Mouse (Mus musculus): ENCODE data around the gene Spryd3. TPM values are rescaled to one million over a fixed set of nuclear protein-coding genes. Genes with fewer than 3 reads are reported as not detected.
A peak's percentile ranks its signal among the peaks of the same experiment; 100 is the strongest.
"Not testable (repeated sequence)": the region's sequence is repeated elsewhere in the genome, so short reads cannot be mapped to it uniquely, and the experiment has no call there.

Spryd3 gene
- total RNA-seq, 2 experiments from 2014 or later: 149 to 150 TPM

DNA sequence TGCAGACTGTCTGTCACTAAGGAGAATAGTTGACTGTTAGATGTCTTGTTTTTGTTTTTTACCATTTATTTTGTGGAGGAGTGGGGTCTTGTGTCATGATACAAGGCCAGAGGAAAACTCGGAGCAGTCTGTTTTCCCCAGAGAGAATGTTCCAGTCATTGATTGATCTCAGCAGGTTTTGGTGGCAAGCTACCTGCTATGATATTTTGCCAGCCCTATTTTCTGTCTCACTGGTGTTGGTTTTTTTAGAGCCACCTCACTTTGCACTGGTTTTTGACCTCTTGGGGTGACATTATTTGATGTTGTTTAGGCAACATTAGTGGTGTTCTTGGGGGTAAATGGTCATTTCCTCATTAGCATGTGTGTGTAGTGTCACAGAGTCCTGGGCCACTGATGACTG lies 44.3 kb downstream of the Spryd3 start:
- no peak for DNase-seq (ENCODE audit: extremely low spot score in 1 of 2, low spot score in 2 of 2)
- intact Hi-C loops (cut with DNase I): loop anchor here (10.0 kb wide), 1 partner anchor 393 kb away; no protein-coding TSS in a partner anchor

DNA sequence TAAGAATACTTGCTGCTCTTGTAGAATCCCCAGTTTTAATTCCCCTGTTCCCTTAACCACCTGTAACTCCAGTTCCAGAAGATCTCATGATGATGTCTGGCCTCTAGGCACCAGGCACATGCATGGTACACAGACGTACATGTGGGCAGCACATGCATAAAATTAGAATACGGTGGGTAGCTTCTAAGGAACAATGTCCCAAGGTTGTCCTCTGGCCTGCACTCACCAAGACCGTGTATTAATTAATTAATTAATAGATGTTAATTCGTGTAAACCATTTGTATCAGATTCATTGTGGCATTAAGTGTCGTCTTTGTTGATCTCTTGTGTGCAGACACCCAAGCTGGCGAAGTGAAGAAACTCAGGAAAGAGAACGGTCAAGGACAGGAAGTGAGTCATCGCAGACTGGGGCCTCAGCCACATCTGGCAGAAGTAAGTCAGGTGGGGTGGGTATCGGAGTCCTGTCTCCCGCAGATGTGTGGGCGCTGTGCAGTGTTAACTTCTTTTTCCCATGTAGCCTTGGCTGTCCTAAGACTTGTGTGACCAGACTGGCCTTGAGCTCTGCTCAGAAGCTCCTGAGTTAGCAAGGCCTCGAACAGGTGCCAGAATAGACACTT lies 44.9 kb downstream of the Spryd3 start:
- DNase-seq (ENCODE audit: extremely low spot score in 1 of 2, low spot score in 2 of 2): no peak
- intact Hi-C loops (cut with DNase I): loop anchor here (10.0 kb wide), 1 partner anchor 394 kb away; no protein-coding TSS in a partner anchor

DNA sequence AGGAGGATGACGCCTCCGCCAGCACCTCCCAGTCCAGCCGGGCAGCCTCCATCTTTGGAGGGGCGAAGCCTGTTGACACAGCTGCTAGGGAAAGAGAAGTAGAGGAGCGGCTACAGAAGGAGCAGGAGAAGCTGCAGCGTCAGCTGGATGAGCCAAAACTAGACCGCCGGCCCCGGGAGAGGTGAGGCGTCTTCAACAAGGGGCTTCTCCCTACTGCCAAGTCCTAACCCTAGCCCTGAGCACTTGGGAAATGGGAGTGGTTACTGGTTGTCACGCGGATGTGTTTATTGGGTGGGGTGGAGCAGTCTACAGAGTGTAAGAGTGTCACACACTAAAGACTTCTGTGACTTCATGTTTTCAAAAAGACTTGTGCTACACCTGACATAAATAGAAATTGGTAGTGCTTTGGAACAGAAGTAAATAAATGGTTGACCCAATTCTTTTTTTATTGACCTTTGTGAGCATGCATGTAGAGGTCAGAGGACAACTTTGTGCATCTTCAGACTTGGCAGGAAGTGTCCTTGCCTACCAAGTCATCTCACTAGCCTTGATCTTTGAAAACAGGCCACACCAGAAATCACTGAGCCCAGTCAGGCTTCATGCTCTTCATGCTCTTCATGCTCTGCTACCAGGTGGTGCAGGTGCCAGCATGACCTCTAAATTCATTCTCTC lies 46.0 kb downstream of the Spryd3 start:
- peak in 1 of 2 experiments; percentile 68 for DNase-seq (ENCODE audit: extremely low spot score in 1 of 2, low spot score in 2 of 2)
- intact Hi-C loops (cut with DNase I): loop anchor here (10.0 kb wide), 1 partner anchor 395 kb away; no protein-coding TSS in a partner anchor

DNA sequence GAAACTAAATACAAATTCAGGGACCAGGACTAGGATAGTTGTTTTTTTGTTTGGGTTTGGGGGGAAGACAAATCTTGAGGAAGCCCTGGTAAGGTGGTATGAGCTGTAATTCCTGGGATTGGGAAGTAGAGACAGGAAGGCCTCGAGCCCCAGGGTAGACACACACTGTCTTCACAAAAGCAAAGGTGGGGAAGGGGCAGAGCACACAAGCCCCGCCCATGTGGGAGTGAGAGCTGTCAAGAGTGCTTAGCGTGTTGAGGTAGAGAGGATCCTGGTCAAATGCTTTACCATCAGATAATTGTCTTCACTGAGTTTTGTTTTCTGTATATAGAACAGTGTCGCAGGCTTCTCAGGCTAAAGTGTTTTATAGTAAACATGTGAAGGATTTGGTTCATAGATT lies 53.0 kb downstream of the Spryd3 start:
- intact Hi-C loops (cut with DNase I): no loop called here
- DNase-seq (ENCODE audit: extremely low spot score in 1 of 2, low spot score in 2 of 2): no peak

DNA sequence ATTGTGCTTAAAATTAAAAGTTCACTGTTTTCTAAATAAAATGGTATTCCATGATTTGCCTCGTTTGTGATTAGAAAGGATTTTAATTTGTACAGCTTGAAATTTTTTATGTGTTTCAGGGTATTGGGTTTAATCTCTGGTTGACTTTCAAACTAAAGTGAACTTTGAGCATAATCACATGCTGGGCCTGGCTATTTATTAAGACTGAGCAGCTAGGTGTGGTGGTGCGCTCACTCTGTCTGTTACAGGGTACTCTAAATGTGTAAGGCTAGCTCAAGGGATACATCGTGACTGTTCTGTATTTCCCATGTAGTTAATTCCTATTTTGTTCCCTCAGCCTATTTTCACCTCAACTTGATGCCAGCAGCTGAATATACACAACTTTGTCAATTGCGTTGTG lies 53.9 kb downstream of the Spryd3 start:
- intact Hi-C loops (cut with DNase I): no loop called here
- DNase-seq (ENCODE audit: extremely low spot score in 1 of 2, low spot score in 2 of 2): no peak

DNA sequence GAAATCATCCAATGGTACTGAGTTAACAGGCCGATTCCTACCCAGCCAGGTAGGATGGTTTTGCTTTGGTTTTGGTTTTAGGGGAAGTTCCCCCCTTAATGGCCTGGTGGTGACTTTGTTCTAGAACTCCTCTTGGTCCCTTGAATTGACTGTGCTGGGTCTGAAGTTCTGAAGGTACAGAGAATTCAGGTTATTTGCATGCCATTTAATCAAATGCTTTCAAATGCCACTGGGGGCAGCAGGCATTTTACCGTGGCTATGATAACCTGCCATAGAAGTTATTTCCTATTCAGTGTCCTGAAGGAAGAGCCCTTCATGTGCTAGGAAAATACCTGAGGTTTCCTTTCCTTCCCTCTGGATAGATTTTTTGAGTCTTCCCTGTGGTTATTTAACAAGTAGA lies 55.6 kb downstream of the Spryd3 start:
- intact Hi-C loops (cut with DNase I): no loop called here
- no peak for DNase-seq (ENCODE audit: extremely low spot score in 1 of 2, low spot score in 2 of 2)

DNA sequence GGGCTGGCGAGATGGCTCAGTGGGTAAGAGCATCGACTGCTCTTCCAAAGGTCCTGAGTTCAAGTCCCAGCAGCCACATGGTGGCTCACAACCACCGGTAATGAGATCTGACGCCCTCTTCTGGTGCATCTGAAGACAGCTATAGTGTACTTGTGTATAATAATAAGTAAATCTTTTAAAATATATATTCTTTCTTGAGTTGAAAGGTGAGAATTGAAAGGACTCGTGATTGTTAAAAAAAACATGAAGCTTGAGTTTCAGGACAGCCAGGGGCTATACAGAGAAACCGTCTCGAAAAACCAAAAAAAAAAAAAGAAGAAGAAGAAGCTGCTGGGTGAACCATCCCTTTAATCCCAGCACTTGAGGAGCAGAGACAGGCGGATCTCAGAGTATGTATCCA lies 56.1 kb downstream of the Spryd3 start:
- intact Hi-C loops (cut with DNase I); DNase-seq (ENCODE audit: extremely low spot score in 1 of 2, low spot score in 2 of 2): not testable (repeated sequence)

DNA sequence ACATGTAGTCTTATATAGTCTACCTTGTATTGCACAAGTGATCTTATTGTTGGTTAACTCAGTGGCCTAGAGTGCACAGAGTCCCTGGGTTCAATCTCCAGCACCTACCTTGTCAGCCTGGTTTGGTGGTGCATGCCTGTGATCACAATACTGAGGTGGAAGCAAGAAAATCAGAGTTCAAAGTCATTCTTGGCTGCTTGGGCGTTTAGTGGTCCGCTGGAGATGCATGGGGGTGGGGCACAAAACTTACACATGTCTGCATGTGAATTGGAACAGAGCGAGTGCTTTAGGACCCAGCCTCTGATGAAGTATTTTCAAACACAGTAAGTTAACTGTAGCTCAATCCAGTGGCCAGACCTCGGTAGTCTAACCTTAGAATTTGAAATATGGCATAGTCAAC lies 56.8 kb downstream of the Spryd3 start:
- intact Hi-C loops (cut with DNase I): no loop called here
- no peak for DNase-seq (ENCODE audit: extremely low spot score in 1 of 2, low spot score in 2 of 2)

DNA sequence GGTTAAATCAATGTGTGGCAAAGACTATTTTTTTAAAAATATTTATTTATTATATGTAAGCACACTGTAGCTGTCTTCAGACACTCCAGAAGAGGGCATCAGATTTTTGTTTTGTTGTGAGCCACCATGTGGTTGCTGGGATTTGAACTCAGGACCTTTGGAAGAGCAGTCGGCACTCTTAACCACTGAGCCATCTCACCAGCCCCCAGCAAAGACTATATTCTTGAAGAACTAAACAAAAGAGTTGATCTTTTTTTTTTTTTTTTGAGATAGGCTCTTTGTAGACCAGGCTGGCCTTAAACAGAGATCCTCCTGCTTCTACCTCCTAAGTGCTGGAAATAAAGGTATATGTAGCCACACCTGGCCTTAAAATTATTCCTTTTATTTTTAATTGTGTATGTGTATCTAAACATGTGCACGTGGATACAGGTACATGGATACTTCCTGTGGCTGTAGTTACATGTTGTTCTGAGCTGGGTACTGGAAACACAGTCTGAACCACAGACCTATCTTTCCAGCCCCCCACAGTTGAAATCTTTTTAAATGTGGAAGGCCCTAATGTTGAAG lies 58.8 kb downstream of the Spryd3 start:
- intact Hi-C loops (cut with DNase I): no loop called here

DNA sequence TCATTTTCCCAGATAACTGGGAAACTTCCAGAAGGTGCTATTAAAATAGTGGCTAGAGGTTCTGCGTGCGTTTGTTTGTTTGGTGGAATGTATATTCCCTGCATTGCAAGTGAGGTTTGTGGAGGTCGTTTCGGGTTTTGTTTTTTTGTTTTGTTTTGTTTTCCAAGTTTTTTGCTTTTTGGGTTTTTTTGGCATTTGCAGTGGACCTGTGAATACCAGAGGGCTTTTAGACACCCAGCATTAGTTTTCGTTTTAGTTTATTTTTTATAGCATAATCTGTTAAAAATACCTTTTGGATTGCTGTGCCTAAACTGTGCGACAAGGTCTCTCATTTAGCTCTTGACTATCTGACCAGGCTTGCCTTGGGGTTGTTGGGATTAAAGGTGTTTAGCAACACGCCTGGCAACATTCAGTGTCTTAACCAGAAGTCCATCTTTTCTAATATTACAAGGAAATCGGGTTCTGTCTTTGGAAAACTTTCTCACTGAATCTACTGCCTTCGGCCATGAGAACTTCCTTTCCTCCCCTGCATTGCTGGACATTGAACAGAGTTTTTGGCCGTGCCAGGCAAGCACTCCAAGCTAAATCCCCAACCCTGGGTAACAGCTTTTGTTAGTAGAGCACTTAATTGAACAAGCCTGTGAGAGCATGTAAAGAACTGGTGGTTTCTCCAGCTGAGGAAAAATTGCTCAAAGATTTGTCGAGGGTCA lies 61.0 kb downstream of the Spryd3 start:
- no peak for DNase-seq (ENCODE audit: extremely low spot score in 1 of 2, low spot score in 2 of 2)
- intact Hi-C loops (cut with DNase I): no loop called here

More for the DNA sequence above, 58.8 kb downstream of the Spryd3 start:
- no peak for DNase-seq (ENCODE audit: extremely low spot score in 1 of 2, low spot score in 2 of 2)

DNA sequence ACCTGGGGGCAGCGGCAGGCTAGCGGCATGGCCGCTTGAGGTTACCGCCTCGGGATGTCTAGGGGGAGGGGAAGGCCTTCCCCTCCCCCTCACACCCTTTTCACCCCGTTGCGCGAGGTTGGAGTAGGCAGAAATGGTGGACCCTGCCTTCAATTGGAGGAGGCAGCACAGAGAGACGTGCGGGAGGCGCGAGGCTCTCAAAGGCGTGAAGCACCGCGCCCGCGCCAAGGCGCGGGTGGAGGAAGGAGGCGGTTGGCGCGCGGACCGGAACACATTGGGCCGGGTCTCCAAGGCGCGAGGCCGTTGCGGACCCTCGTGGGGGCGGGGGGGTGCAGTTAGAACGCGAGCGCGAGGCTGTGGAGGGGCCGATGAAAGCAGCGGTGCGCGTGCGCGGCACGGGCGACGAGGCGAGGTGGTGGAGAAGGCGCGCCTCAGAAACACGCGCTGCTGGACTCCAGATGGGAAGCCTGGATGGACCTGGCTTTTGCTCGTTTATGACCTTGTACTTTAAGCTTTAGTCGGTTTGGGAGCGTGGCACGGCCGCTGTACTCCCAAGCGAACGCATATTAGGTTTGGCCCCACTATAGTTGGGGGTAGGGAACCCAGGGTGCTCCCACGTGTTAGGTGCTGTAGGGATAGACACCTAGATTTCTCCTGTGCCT lies 61.8 kb downstream of the Spryd3 start:
- peak; percentile 57 to 86 for DNase-seq (ENCODE audit: extremely low spot score in 1 of 2, low spot score in 2 of 2)
- intact Hi-C loops (cut with DNase I): no loop called here

DNA sequence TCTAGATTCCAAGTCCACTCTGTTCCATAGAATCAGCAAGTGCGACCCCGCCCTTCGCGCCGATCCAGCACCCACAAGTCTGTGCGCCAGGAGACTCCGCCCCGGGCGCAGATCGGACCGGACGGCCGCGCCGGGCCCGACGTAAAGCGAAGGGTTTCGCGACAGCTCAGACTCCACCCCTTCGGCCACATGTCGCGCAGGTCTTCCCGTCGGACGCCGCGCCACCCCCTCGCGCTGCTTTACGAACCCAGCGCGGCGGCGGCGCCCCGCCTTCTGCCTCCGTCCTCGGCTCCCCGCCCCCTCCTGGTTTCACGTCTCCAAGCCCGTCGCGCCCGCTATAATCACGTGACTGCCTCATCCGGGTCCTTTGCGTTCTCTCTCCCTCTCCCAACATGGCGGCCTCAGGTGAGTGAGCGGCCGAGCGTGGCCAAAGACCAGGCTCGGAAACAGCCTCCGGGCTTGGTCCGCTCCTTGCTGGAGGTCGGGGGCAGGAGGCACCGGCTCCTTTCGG lies 62.4 kb downstream of the Spryd3 start, which contains the start of gene Eif4b:
Eif4b (plus strand) TSS at position 215 of the 511 bp plus-strand sequence.
- intact Hi-C loops (cut with DNase I): no loop called here
- DNase-seq (ENCODE audit: extremely low spot score in 1 of 2, low spot score in 2 of 2): peak; percentile 98 to 100

DNA sequence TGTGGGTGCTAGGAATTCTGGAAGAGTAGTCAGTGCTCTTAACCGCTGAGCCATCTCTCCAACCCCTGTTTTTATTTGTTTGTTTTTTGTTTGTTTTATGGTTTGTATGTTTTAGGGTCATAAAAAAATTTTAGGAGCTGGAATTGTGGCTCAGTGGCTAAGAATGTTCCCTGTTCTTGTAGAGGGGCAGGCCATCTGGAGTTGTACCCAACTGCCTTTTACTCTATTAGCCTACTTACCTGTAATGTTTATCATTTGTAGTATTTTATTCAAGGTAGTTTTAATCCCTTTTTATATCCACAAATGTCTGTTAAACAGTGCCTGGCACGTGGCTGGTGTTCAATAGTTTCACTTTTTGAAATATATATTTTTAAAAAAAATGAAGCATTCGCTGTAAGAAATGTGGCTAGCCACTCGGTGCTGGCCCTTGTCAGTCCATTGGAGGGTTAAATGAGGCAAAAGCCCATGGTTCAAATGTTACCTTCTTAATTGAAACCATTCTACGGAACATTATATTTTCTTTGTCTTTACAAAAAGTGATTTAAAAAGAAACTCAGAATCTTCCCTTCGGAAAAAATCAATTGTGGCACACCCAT lies 63.0 kb downstream of the Spryd3 start:
- intact Hi-C loops (cut with DNase I): no loop called here
- no peak for DNase-seq (ENCODE audit: extremely low spot score in 1 of 2, low spot score in 2 of 2)

DNA sequence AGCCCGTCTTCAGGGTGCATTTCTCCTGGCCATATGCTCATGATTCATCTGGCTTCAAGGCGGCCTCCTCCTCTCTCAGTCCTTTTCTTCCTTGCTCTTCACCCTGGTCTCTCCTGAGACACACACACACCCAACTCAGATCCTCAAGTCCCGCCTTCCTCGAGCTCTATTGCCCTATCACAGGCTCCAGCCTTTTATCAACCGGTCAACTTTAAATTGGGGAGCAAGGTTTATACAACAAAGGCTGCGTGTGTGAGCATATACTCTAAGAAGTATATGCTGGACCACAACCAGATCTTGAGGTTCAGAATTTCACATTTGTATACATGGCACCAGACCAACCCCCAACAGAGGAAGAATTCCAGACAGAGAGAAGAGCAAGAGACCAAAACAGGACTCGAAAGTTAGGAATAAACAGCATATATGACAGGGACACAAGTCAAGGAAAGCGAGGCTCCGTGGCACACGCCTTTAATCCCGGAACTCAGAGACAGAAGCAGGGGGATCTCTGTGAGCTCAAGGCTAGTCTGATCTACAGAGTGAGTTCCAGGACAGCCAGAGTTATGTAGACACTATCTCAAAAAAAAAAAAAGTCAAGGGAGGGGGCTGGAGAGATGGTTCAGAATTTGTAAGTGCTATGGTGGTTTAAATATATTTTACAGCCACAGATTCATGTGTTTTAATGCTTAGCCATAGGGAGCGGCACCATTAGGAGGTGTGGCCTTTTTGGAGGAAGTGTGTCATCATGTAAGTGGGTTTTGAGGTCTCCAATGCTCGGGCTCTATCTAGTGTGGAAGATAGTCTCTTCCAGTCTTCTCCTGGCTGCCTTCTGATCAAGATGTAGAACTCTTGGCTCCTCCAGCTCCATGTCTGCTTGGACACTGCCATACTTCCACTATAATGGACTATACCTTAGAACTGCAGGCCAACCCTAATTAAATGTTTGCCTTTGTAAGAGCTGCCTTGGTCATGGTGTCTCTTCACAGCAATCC lies 65.3 kb downstream of the Spryd3 start:
- intact Hi-C loops (cut with DNase I): no loop called here

More for the DNA sequence above, 65.3 kb downstream of the Spryd3 start:
- DNase-seq (ENCODE audit: extremely low spot score in 1 of 2, low spot score in 2 of 2): no peak

Data from left cerebral cortex, postnatal 10 days (tissue).